Mouse (Mus musculus) heart, embryonic 10.5 days (tissue): ENCODE measurements at regions not wholly inside any gene's neighbourhood (a gene's known extent, or its start where the extent isn't known, plus 50 kb on each side); places are given as distances from the start of the nearest gene placed in this dataset.

Source experiments
- DNase-seq: peaks from one replicate; pipeline ENCODE4 v3.0.0-alpha.2; 2017; ENCODE audit warnings: low spot score
- H3K27ac ChIP-seq: fragments of 300-500 bp; sonication (generic); 2 replicates; pipeline ENCODE4 v1.5.1; 2016; ENCODE audit warnings: mild to moderate bottlenecking
- H3K27me3 ChIP-seq: fragments of 300-500 bp; sonication (generic); 2 replicates; pipeline ENCODE4 v1.6.1; 2016; ENCODE audit warnings: mild to moderate bottlenecking; ENCODE audit not compliant: poor library complexity, insufficient read depth, severe bottlenecking
- H3K36me3 ChIP-seq: fragments of 300-500 bp; sonication (generic); 2 replicates; pipeline ENCODE4 v1.6.1; 2016; ENCODE audit warnings: mild to moderate bottlenecking, moderate library complexity
- H3K4me1 ChIP-seq: fragments of 300-500 bp; sonication (generic); 2 replicates; pipeline ENCODE4 v1.6.1; 2016; ENCODE audit warnings: mild to moderate bottlenecking
- H3K4me3 ChIP-seq: fragments of 300-500 bp; sonication (generic); 2 replicates; pipeline ENCODE4 v1.5.1; 2016; ENCODE audit warnings: mild to moderate bottlenecking, moderate library complexity
- H3K9me3 ChIP-seq: fragments of 300-500 bp; sonication (generic); 2 replicates; pipeline ENCODE4 v1.6.1; 2016; ENCODE audit warnings: mild to moderate bottlenecking, moderate library complexity
- WGBS: fragments of 180-500 bp; shearing (Covaris S2); methylation state at CpG from one replicate; pipeline ENCODE4 v1.1.7; 2016; 5-methylcytosine and 5-hydroxymethylcytosine counted together

GRCm38 (mm10) chr17:84869074-84869722 lies 78.6 kb upstream of the Lrpprc start:
- no peaks in the 10 kb centered on the region for H3K4me1 ChIP-seq
- peaks cover 4% of the 10 kb centered on the region; the same call in 1 of the 2 replicates for H3K27me3 ChIP-seq
- WGBS, result 79% methylated on average over 3 of the region's 3 CpGs
- no peaks in the 10 kb centered on the region for H3K36me3 ChIP-seq
- no peak overlapping the region for H3K4me3 ChIP-seq
- no peak overlapping the region for H3K27ac ChIP-seq
- H3K9me3 ChIP-seq, result no peaks in the 10 kb centered on the region
- DNase-seq, result no peak

GRCm38 (mm10) chr17:84873554-84873953 lies 83.0 kb upstream of the Lrpprc start:
- 82% methylated on average over 7 of the region's 7 CpGs for WGBS
- DNase-seq, result no peak

GRCm38 (mm10) chr17:84874494-84874893 lies 82.0 kb upstream of the Ppm1b start:
- H3K27ac ChIP-seq, result no peak overlapping the region
- H3K27me3 ChIP-seq, result peaks cover 4% of the 10 kb centered on the region; the same call in 1 of the 2 replicates
- 71% methylated on average over 6 of the region's 6 CpGs for WGBS

More at GRCm38 (mm10) chr17:84873554-84873953, 83.0 kb upstream of the Lrpprc start:
- Histone ChIP-seq H3K4me3 (no peak overlapping the region), H3K4me1 (no peaks in the 10 kb centered on the region), H3K36me3 (no peaks in the 10 kb centered on the region), H3K27me3 (peaks cover 4% of the 10 kb centered on the region; the same call in 1 of the 2 replicates), H3K27ac (no peak overlapping the region), H3K9me3 (no peaks in the 10 kb centered on the region)

GRCm38 (mm10) chr17:84875031-84875430 lies 81.5 kb upstream of the Ppm1b start:
- Histone ChIP-seq H3K27ac (no peak overlapping the region), H3K4me3 (no peak overlapping the region), H3K9me3 (no peaks in the 10 kb centered on the region), H3K27me3 (peaks cover 4% of the 10 kb centered on the region; the same call in 1 of the 2 replicates), H3K36me3 (no peaks in the 10 kb centered on the region), H3K4me1 (no peaks in the 10 kb centered on the region)
- no peak for DNase-seq
- WGBS, result 77% methylated on average over 6 of the region's 6 CpGs

More at GRCm38 (mm10) chr17:84874494-84874893, 82.0 kb upstream of the Ppm1b start:
- H3K36me3 ChIP-seq, result no peaks in the 10 kb centered on the region
- no peaks in the 10 kb centered on the region for H3K9me3 ChIP-seq
- no peaks in the 10 kb centered on the region for H3K4me1 ChIP-seq
- H3K4me3 ChIP-seq, result no peak overlapping the region
- DNase-seq, result no peak

GRCm38 (mm10) chr17:84876037-84876436 lies 80.5 kb upstream of the Ppm1b start:
- WGBS, result 80% methylated on average over 4 of the region's 4 CpGs
- no peak overlapping the region for H3K27ac ChIP-seq
- H3K4me3 ChIP-seq, result no peak overlapping the region
- H3K9me3 ChIP-seq, result no peaks in the 10 kb centered on the region
- H3K36me3 ChIP-seq, result no peaks in the 10 kb centered on the region
- no peaks in the 10 kb centered on the region for H3K4me1 ChIP-seq
- peaks cover 4% of the 10 kb centered on the region; the same call in 1 of the 2 replicates for H3K27me3 ChIP-seq
- no peak for DNase-seq

GRCm38 (mm10) chr17:84877176-84877863 lies 79.2 kb upstream of the Ppm1b start:
- no peak overlapping the region for H3K4me3 ChIP-seq
- H3K4me1 ChIP-seq, result no peaks in the 10 kb centered on the region
- H3K36me3 ChIP-seq, result no peaks in the 10 kb centered on the region
- H3K27ac ChIP-seq, result no peak overlapping the region
- WGBS, result 77% methylated on average over 14 of the region's 14 CpGs
- no peak for DNase-seq
- H3K9me3 ChIP-seq, result no peaks in the 10 kb centered on the region
- peaks cover 4% of the 10 kb centered on the region; the same call in 1 of the 2 replicates for H3K27me3 ChIP-seq

GRCm38 (mm10) chr17:84877864-84878224 lies 78.7 kb upstream of the Ppm1b start:
- H3K4me3 ChIP-seq, result peak overlapping the region; percentile 47
- no peaks in the 10 kb centered on the region for H3K36me3 ChIP-seq
- DNase-seq, result peak; percentile 83
- no peaks in the 10 kb centered on the region for H3K4me1 ChIP-seq
- 14% methylated on average over 10 of the region's 10 CpGs for WGBS
- no peaks in the 10 kb centered on the region for H3K9me3 ChIP-seq
- peaks cover 4% of the 10 kb centered on the region; the same call in 1 of the 2 replicates for H3K27me3 ChIP-seq
- H3K27ac ChIP-seq, result peak overlapping the region; percentile 67

- Histone ChIP-seq H3K36me3 (no peaks in the 10 kb centered on the region), H3K9me3 (no peaks in the 10 kb centered on the region), H3K4me3 (peak overlapping the region; percentile 47; the same call in 1 of the 2 replicates), H3K4me1 (no peaks in the 10 kb centered on the region), H3K27ac (peak overlapping the region; percentile 67), H3K27me3 (peaks cover 4% of the 10 kb centered on the region; the same call in 1 of the 2 replicates)
- WGBS, result 84% methylated on average over 5 of the region's 5 CpGs
- DNase-seq, result no peak
Measured at GRCm38 (mm10) chr17:84878316-84878715, 78.2 kb upstream of the Ppm1b start.

GRCm38 (mm10) chr17:84879146-84879545 lies 77.4 kb upstream of the Ppm1b start:
- no peaks in the 10 kb centered on the region for H3K36me3 ChIP-seq
- no peak overlapping the region for H3K27ac ChIP-seq
- no peaks in the 10 kb centered on the region for H3K9me3 ChIP-seq
- no peaks in the 10 kb centered on the region for H3K4me1 ChIP-seq
- WGBS, result 85% methylated on average over 10 of the region's 10 CpGs
- no peak overlapping the region for H3K4me3 ChIP-seq
- no peak for DNase-seq
- H3K27me3 ChIP-seq, result no peaks in the 10 kb centered on the region

- Histone ChIP-seq H3K36me3 (no peaks in the 10 kb centered on the region), H3K4me3 (no peak overlapping the region), H3K27ac (no peak overlapping the region), H3K4me1 (no peaks in the 10 kb centered on the region), H3K27me3 (no peaks in the 10 kb centered on the region), H3K9me3 (no peaks in the 10 kb centered on the region)
- no peak for DNase-seq
- WGBS, result 70% methylated on average over 2 of the region's 2 CpGs
Measured at GRCm38 (mm10) chr17:84880946-84881345, 75.6 kb upstream of the Ppm1b start.

GRCm38 (mm10) chr17:84888525-84888924 lies 68.0 kb upstream of the Ppm1b start:
- H3K36me3 ChIP-seq, result no peaks in the 10 kb centered on the region
- no peak overlapping the region for H3K27ac ChIP-seq
- H3K27me3 ChIP-seq, result no peaks in the 10 kb centered on the region
- H3K4me3 ChIP-seq, result no peak overlapping the region
- 80% methylated on average over 5 of the region's 5 CpGs for WGBS
- DNase-seq, result no peak
- no peaks in the 10 kb centered on the region for H3K9me3 ChIP-seq
- no peaks in the 10 kb centered on the region for H3K4me1 ChIP-seq

- H3K27ac ChIP-seq, result no peak overlapping the region
- no peak for DNase-seq
- WGBS, result 72% methylated on average over 12 of the region's 12 CpGs
- no peaks in the 10 kb centered on the region for H3K4me1 ChIP-seq
- H3K36me3 ChIP-seq, result no peaks in the 10 kb centered on the region
- no peaks in the 10 kb centered on the region for H3K9me3 ChIP-seq
- no peaks in the 10 kb centered on the region for H3K27me3 ChIP-seq
- no peak overlapping the region for H3K4me3 ChIP-seq
Measured at GRCm38 (mm10) chr17:84890871-84891599, 65.5 kb upstream of the Ppm1b start.
